Comparison of ENCODE assay signal across 9 mouse cellular contexts in genomic region chr1:60447067-60447466, GRCm38 (mm10). TPM values are rescaled to one million over a fixed set of nuclear protein-coding genes. Genes with fewer than 3 reads are reported as not detected.
A peak's percentile ranks its signal among the peaks of the same experiment; 100 is the strongest.
DNase-seq lines count a peak whose midpoint lies in the region; ATAC-seq and TF ChIP-seq lines count a peak whose summit lies in the region.
"Had no signal": no experiment of that assay in that cellular context is flagged by ENCODE, and none has a peak within 500 bp of the region (broad histone marks: within the 10 kb centered on the region; RNA-seq: fewer than 3 reads in every experiment).

No protein-coding gene starts in this region.

- H3K27me3 ChIP-seq in kidney, embryonic 15.5 days, result no peaks in the 10 kb centered on the region
- no peaks in the 10 kb centered on the region for H3K27me3 ChIP-seq in spleen, adult 2 months (ENCODE audit: control insufficient read depth, insufficient read depth, low read length)
- H3K27me3 ChIP-seq in forebrain, embryonic 11.5 days (ENCODE audit: control insufficient read depth, insufficient read depth, low read length), result no peaks in the 10 kb centered on the region

- H3K9me3 ChIP-seq in kidney, embryonic 15.5 days (replicated peaks), result no peaks in the 10 kb centered on the region
- no peaks in the 10 kb centered on the region for H3K9me3 ChIP-seq in ES-E14 (ENCODE audit: control insufficient read depth, insufficient read depth, low read depth, low read length)
- H3K9me3 ChIP-seq in forebrain, embryonic 11.5 days (ENCODE audit: control insufficient read depth, low read length), result no peaks in the 10 kb centered on the region

- H3K4me1 ChIP-seq in kidney, embryonic 15.5 days, result no peaks in the 10 kb centered on the region
- H3K4me1 ChIP-seq in ES-E14 (ENCODE audit: control insufficient read depth in 2 of 2, insufficient read depth in 2 of 2, low read length in 2 of 2, poor library complexity in 1 of 2), result no peaks in the 10 kb centered on the region
- no peaks in the 10 kb centered on the region for H3K4me1 ChIP-seq in spleen, adult 2 months (ENCODE audit: control insufficient read depth, insufficient read depth, insufficient read length)
- no peaks in the 10 kb centered on the region for H3K4me1 ChIP-seq in forebrain, embryonic 11.5 days (replicated peaks; ENCODE audit: control insufficient read depth, insufficient read depth, low read length)

- no peak for TF ChIP-seq POLR2A in spleen, adult 2 months (IDR thresholded peaks at IDR 0.05; ENCODE audit: low read depth, low read length)

- in situ Hi-C loops in ES-E14 (cut with MboI; ENCODE audit: low sequenced_read_pairs in 2 of 2, unreplicated experiment in 2 of 2), result loop anchor here in 1 of 2 experiments (25.0 kb wide), 1 partner anchor 415 kb away; no protein-coding TSS in a partner anchor

- TF ChIP-seq CTCF in spleen, adult 2 months (IDR thresholded peaks at IDR 0.05; ENCODE audit: extremely low read depth, insufficient read depth, insufficient read length, insufficient replicate concordance), result peak; percentile 23; the same call in 1 of the 2 replicates

- peaks cover 52% of the 10 kb centered on the region for H3K36me3 ChIP-seq in kidney, embryonic 15.5 days
- H3K36me3 ChIP-seq in ES-E14 (ENCODE audit: control insufficient read depth, insufficient read depth, low read length, poor library complexity, severe bottlenecking), result no peaks in the 10 kb centered on the region; the same call in 1 of the 2 replicates
- H3K36me3 ChIP-seq in spleen, adult 2 months (ENCODE audit: control insufficient read depth, insufficient read depth, low read length), result no peaks in the 10 kb centered on the region
- H3K36me3 ChIP-seq in forebrain, embryonic 11.5 days (ENCODE audit: control insufficient read depth, insufficient read depth, low read length), result no peaks in the 10 kb centered on the region

- DNase-seq in kidney, postnatal 4 days, result peak; percentile 16 to 34
- DNase-seq in ES-E14 (ENCODE audit: low read depth, low spot score), result no peak
- DNase-seq in spleen, adult 2 months (ENCODE audit: low read depth in 1 of 2, low spot score in 2 of 2), result peak; percentile 12 to 29
- no peak for DNase-seq in Muller cell, postnatal 12 days (ENCODE audit: inconsistent ontology term)
- no peak for DNase-seq in urinary bladder, postnatal 36 days (ENCODE audit: low spot score in 2 of 2)
- DNase-seq in forebrain, embryonic 11.5 days (ENCODE audit: low spot score), result no peak
- DNase-seq: gastrocnemius, postnatal 36 days had no signal

- 79% methylated on average over 12 of the region's 12 CpGs for WGBS in kidney, embryonic 15.5 days
- 32% methylated on average over 12 of the region's 12 CpGs for WGBS in spleen, adult 2 months
- WGBS in forebrain, embryonic 11.5 days, result 90% methylated on average over 12 of the region's 12 CpGs

- H3K9ac ChIP-seq in kidney, embryonic 15.5 days, result no peak overlapping the region
- no peak overlapping the region for H3K9ac ChIP-seq in ES-E14 (ENCODE audit: insufficient read depth, low read depth, low read length, poor library complexity, severe bottlenecking)
- no peak overlapping the region for H3K9ac ChIP-seq in forebrain, embryonic 11.5 days (ENCODE audit: low read length)

- no peak overlapping the region for H3K4me2 ChIP-seq in kidney, embryonic 15.5 days
- H3K4me2 ChIP-seq in forebrain, embryonic 11.5 days (ENCODE audit: low read depth, low read length, severe bottlenecking), result no peak overlapping the region

- no peak overlapping the region for H3K4me3 ChIP-seq in kidney, embryonic 15.5 days (replicated peaks)
- no peak overlapping the region for H3K4me3 ChIP-seq in ES-E14 (ENCODE audit: insufficient read depth in 1 of 2, low read depth in 1 of 2, low read length in 2 of 2, poor library complexity in 1 of 2, severe bottlenecking in 1 of 2)
- H3K4me3 ChIP-seq in spleen, adult 2 months (ENCODE audit: extremely low read depth, insufficient read depth, insufficient read length), result no peak overlapping the region
- H3K4me3 ChIP-seq in forebrain, embryonic 11.5 days (ENCODE audit: low read depth, low read length), result no peak overlapping the region

- no peak for ATAC-seq in kidney, embryonic 15.5 days (replicated peaks; ENCODE audit: low FRiP score)
- ATAC-seq in inflammation-experienced regulatory T-cells, adult 6 months, result peak; percentile 98
- no peak for ATAC-seq in forebrain, embryonic 11.5 days (replicated peaks; ENCODE audit: low FRiP score)

- H3K27ac ChIP-seq in kidney, embryonic 15.5 days, result no peak overlapping the region
- no peak overlapping the region for H3K27ac ChIP-seq in ES-E14 (ENCODE audit: insufficient read depth, low read depth, low read length, poor library complexity, severe bottlenecking)
- no peak overlapping the region for H3K27ac ChIP-seq in spleen, adult 2 months (ENCODE audit: insufficient read depth, low read length)
- no peak overlapping the region for H3K27ac ChIP-seq in forebrain, embryonic 11.5 days (ENCODE audit: low read depth, low read length)

TF ChIP-seq in ES-E14, 5 proteins besides CTCF, POLR2A, EP300 and RAD21:
- TF ChIP-seq ZC3H11A (IDR thresholded peaks at IDR 0.05; ENCODE audit: borderline replicate concordance, low read depth, low read length) (0 out of 2 replicates have a peak, but pooled peaks have one; percentile 7), HCFC1 (IDR thresholded peaks at IDR 0.05; ENCODE audit: borderline replicate concordance, insufficient read depth, low read length) (no peak)

RNA-seq across cellular contexts. Expression of gene Abi2, which starts 37.6 kb away (rescaled TPM):
- polyA plus RNA-seq in kidney, embryonic 15.5 days (2015; fragmentation: Nextera tagmentation; extraction: Ambion mirVana), result 37.5 and 39.6 TPM in 2 replicates
- 26.4 and 27.4 TPM in 2 replicates for total RNA-seq in ES-E14 (2012; rRNA removed)
- 10 to 100 TPM; 14.4 to 19.9 (median 18.3) TPM for polyA plus RNA-seq in inflammation-experienced regulatory T-cells, adult 6 months (2017; shearing (Covaris generic))
- polyA plus RNA-seq in spleen, adult 2 months (2012; rRNA removed), result 2.1 and 2.2 TPM in 2 replicates
- 58.5 and 66.8 TPM in 2 replicates for polyA plus RNA-seq in forebrain, embryonic 11.5 days (2014; fragmentation: Nextera tagmentation; extraction: Ambion mirVana)

Comparison
In these comparisons a context has a peak if more than half of its experiments do, and no peak if none do; other contexts are left out.
1. DNase-seq: peak in kidney, postnatal 4 days (2 of 2) and spleen, adult 2 months (2 of 2); none in ES-E14 (single experiment), Muller cell, postnatal 12 days (single experiment), urinary bladder, postnatal 36 days (0 of 2) and forebrain, embryonic 11.5 days (single experiment).